Mouse (Mus musculus) CH12.LX (cell line): ENCODE measurements at regions not wholly inside any gene's neighbourhood (a gene's known extent, or its start where the extent isn't known, plus 50 kb on each side); places are given as distances from the start of the nearest gene placed in this dataset.

Experiments used
- CHD1 ChIP-seq: IDR thresholded peaks from 2 replicates; pipeline ENCODE4 v1.6.1; 2012; ENCODE audit warnings: low read depth, low read length, improper control_type of control experiment, inconsistent platforms
- CHD2 ChIP-seq: IDR thresholded peaks from 2 replicates; pipeline ENCODE4 v1.6.1; 2011; ENCODE audit warnings: low read length, improper control_type of control experiment
- CTCF ChIP-seq, 2 experiments: IDR thresholded peaks in 1 of 2; conservative IDR thresholded peaks in 1 of 2; 2 replicates each; pipeline ENCODE4 v1.5.1; 2011 to 2012; ENCODE audit warnings: low read depth in 2 of 2, low read length in 2 of 2, improper control_type of control experiment in 1 of 2, inconsistent platforms in 1 of 2, mild to moderate bottlenecking in 1 of 2, moderate library complexity in 1 of 2
- EP300 ChIP-seq: IDR thresholded peaks from 2 replicates; pipeline ENCODE4 v1.6.1; 2011; ENCODE audit warnings: low read length, improper control_type of control experiment
- MAX ChIP-seq: IDR thresholded peaks from 2 replicates; pipeline ENCODE4 v1.6.1; 2011; ENCODE audit warnings: low read length, improper control_type of control experiment
- MYC ChIP-seq: IDR thresholded peaks from 2 replicates; pipeline ENCODE4 v1.6.1; 2011; ENCODE audit warnings: low read depth, mild to moderate bottlenecking, improper control_type of control experiment, low read length
- POLR2A ChIP-seq: IDR thresholded peaks from 2 replicates; pipeline ENCODE4 v1.6.1; 2011; ENCODE audit warnings: low read depth, mild to moderate bottlenecking, improper control_type of control experiment, low read length
- TCF12 ChIP-seq: IDR thresholded peaks from 2 replicates; pipeline ENCODE4 v1.6.1; 2014; ENCODE audit warnings: low read depth, mild to moderate bottlenecking, inconsistent platforms, low read length, improper control_type of control experiment
- ZC3H11A ChIP-seq: IDR thresholded peaks from 2 replicates; pipeline ENCODE4 v1.6.1; 2012; ENCODE audit warnings: low read depth, mild to moderate bottlenecking, inconsistent platforms, low read length, improper control_type of control experiment
- ZKSCAN1 ChIP-seq: IDR thresholded peaks from 2 replicates; pipeline ENCODE4 v1.6.1; 2012; ENCODE audit warnings: low read depth, inconsistent platforms, low read length, improper control_type of control experiment, borderline replicate concordance
- ZNF384 ChIP-seq: IDR thresholded peaks from 2 replicates; pipeline ENCODE4 v1.6.1; 2012; ENCODE audit warnings: low read depth, low read length, improper control_type of control experiment, inconsistent platforms

DNA sequence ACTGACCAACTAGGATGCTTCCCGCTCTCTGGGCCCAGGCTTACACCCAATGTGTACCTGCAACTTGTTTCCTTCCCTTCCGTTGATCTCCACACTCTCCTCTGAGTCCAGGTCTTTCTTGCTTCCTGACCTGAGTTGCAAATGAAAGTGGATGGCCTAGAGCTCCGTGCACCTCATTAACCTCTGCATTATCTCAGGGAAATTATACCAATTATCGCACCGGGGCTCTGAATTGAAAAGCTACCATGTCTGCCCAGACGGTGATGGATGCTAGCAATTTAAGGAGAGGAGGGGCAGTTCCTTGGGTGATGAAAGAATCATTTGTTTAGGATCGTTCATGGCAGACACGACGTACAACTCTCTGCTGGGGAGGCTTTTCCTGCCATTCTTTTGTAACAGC lies 460.4 kb upstream of the Cdh11 start:
- TF ChIP-seq CTCF (conservative IDR thresholded peaks at IDR 0.05 in 1 of 2, IDR thresholded peaks at IDR 0.05 in 1 of 2; ENCODE audit: low read depth in 2 of 2, low read length in 2 of 2) (no peak), MAX (no peak), EP300 (no peak), CHD1 (no peak), ZKSCAN1 (no peak), POLR2A (no peak), TCF12 (no peak), ZNF384 (no peak), MYC (no peak), ZC3H11A (no peak), CHD2 (no peak)
